Mouse (Mus musculus): ENCODE data around the gene Tbx4. TPM values are rescaled to one million over a fixed set of nuclear protein-coding genes. Genes with fewer than 3 reads are reported as not detected.

The Tbx4 gene
- polyA plus RNA-seq, 1 experiment from 2014 or later = 0.23 TPM

DNA sequence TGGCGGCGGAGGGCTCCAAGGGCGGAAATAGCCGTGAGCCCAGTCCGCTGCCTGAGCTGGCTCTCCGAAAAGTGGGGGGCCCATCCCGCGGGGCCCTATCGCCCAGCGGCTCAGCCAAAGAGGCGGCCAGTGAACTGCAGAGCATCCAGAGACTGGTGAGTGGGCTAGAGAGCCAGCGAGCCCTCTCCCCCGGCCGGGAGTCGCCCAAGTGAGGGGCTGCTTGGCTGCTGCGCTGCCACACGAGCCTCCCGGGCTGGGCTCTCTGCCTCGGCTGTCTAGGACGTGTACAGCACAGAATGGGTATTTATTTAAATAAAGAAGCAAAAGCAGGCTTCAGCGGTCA, 45.4 kb upstream of the Tbx4 start:
- no peak for ATAC-seq
- 0 out of 2 replicates have a peak overlapping the region, but pooled peaks have one; percentile 2 for H3K4me2 ChIP-seq (ENCODE audit: low read length)

DNA sequence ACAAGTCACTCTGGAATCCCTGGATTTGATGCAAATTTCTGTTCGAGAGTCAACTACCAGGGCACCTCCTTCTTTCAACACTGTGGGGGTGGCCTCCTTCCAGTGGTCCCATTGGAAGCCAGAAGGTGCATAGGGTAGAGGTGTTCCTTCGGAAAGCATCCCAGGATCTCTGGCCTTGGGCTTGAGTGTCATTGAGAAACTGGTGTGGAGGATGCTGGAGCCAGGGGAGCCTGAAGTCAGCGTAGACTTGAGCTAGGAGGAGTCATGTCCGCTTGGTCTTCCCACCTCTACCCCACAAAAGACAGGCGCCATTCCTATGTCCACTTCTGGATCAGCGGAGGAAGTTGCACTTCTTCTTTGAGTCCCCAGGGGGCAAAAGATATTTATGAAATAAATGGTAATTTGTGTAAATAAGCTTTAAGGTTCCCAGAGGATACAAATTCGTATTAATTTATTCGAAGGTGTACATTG, 45.0 kb upstream of the Tbx4 start:
- no peaks in the 10 kb centered on the region for H3K36me3 ChIP-seq (ENCODE audit: control insufficient read depth, insufficient read depth)
- no peak overlapping the region for H3K4me3 ChIP-seq (replicated peaks; ENCODE audit: low read length)
- no peak overlapping the region for H3K27ac ChIP-seq (ENCODE audit: low read length)
- no peak overlapping the region; the same call in 1 of the 2 replicates for H3K4me2 ChIP-seq (ENCODE audit: low read length)
- peaks cover 78% of the 10 kb centered on the region for H3K27me3 ChIP-seq (replicated peaks; ENCODE audit: control insufficient read depth, insufficient read depth, low read length)
- no peak for ATAC-seq
- peaks cover 33% of the 10 kb centered on the region for H3K4me1 ChIP-seq (replicated peaks; ENCODE audit: control insufficient read depth, insufficient read depth, low read length)
- no peak overlapping the region for H3K9ac ChIP-seq (replicated peaks; ENCODE audit: low read depth, low read length)
- no peaks in the 10 kb centered on the region for H3K9me3 ChIP-seq (ENCODE audit: control insufficient read depth, low read length)
- WGBS = 7% methylated on average over 8 of the region's 8 CpGs

More for the DNA sequence above, 45.4 kb upstream of the Tbx4 start:
- Histone ChIP-seq H3K4me3 (replicated peaks; ENCODE audit: low read length) (0 out of 2 replicates have a peak overlapping the region, but pooled peaks have one; percentile 11), H3K27ac (ENCODE audit: low read length) (no peak overlapping the region), H3K9ac (replicated peaks; ENCODE audit: low read depth, low read length) (no peak overlapping the region), H3K9me3 (ENCODE audit: control insufficient read depth, low read length) (no peaks in the 10 kb centered on the region), H3K4me1 (replicated peaks; ENCODE audit: control insufficient read depth, insufficient read depth, low read length) (peaks cover 33% of the 10 kb centered on the region), H3K27me3 (replicated peaks; ENCODE audit: control insufficient read depth, insufficient read depth, low read length) (peaks cover 78% of the 10 kb centered on the region), H3K36me3 (ENCODE audit: control insufficient read depth, insufficient read depth) (no peaks in the 10 kb centered on the region)
- WGBS = under 1% methylated on average over 21 of the region's 21 CpGs

DNA sequence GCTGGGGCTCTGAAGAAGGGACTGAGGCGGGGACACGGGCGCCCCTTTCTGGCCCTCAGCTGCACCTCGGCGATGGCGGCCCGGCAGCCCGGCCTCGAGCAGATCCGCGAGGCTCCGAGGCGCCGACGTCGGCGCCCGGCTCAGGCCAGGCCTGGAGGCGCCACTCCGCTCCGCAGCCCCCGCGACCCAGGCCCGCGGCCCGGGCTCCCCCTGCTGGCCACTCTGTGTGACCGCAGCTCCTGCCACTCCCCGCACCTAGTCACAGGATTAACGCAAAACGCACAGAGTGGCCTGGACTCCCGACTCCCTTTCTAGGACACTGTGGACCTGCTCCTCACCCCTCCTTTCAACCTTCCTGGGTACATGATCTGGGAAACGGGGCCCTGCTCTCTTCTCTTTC, 44.2 kb upstream of the Tbx4 start:
- Histone ChIP-seq H3K4me1 (replicated peaks; ENCODE audit: control insufficient read depth, insufficient read depth, low read length) (peaks cover 33% of the 10 kb centered on the region), H3K9ac (replicated peaks; ENCODE audit: low read depth, low read length) (peak overlapping the region; percentile 43; the same call in 1 of the 2 replicates), H3K27me3 (replicated peaks; ENCODE audit: control insufficient read depth, insufficient read depth, low read length) (peaks cover 81% of the 10 kb centered on the region), H3K36me3 (ENCODE audit: control insufficient read depth, insufficient read depth) (no peaks in the 10 kb centered on the region), H3K9me3 (ENCODE audit: control insufficient read depth, low read length) (no peaks in the 10 kb centered on the region), H3K4me2 (ENCODE audit: low read length) (peak overlapping the region; percentile 64), H3K4me3 (replicated peaks; ENCODE audit: low read length) (peak overlapping the region; percentile 39), H3K27ac (ENCODE audit: low read length) (no peak overlapping the region)
- peak; percentile 68 for ATAC-seq
- WGBS = 0% methylated on average over 23 of the region's 32 CpGs

DNA sequence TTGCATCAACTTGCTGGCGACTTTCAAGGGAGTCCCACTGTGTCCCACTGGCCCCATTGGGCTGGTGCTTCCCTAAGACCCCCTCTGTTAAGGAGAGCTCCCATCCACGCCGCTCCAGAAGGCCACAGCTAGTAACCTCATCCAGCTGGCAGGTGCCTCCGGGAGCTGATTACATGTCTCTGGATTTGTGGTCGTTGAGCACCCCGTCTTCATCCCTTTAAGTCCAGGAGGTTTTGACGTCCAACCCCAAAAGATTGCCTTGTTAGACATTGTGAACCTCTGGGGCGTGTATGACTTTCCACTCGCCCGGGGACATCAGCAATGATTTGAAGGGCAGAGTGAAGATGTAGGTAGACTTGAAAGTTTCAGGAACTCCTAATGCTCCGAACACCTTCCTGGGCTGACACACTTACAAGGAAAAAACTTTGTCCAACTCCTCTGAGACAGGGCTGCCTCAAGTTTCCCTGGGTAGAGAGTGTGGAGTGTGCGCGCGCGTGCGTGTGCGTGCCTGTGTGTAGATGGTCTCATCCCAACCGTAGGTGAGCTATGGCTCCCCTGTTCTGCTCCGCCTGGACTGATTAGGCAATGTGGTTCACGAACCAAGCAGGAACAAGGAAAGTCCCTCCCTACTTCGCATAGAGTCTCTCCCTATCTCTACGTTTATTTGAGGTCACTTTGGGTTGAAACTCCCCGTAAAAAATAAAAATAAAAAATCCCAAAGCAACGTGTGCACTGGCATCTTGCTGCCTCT, 43.5 kb upstream of the Tbx4 start:
- no peak overlapping the region for H3K27ac ChIP-seq (ENCODE audit: low read length)
- no peak for ATAC-seq
- H3K4me3 ChIP-seq (replicated peaks; ENCODE audit: low read length) = peak overlapping the region; percentile 41
- H3K9me3 ChIP-seq (ENCODE audit: control insufficient read depth, low read length) = no peaks in the 10 kb centered on the region
- 5% methylated on average over 24 of the region's 24 CpGs for WGBS
- peaks cover 77% of the 10 kb centered on the region for H3K27me3 ChIP-seq (replicated peaks; ENCODE audit: control insufficient read depth, insufficient read depth, low read length)
- H3K9ac ChIP-seq (replicated peaks; ENCODE audit: low read depth, low read length) = no peak overlapping the region
- peaks cover 29% of the 10 kb centered on the region for H3K4me1 ChIP-seq (replicated peaks; ENCODE audit: control insufficient read depth, insufficient read depth, low read length)
- peak overlapping the region; percentile 67 for H3K4me2 ChIP-seq (ENCODE audit: low read length)
- H3K36me3 ChIP-seq (ENCODE audit: control insufficient read depth, insufficient read depth) = no peaks in the 10 kb centered on the region

DNA sequence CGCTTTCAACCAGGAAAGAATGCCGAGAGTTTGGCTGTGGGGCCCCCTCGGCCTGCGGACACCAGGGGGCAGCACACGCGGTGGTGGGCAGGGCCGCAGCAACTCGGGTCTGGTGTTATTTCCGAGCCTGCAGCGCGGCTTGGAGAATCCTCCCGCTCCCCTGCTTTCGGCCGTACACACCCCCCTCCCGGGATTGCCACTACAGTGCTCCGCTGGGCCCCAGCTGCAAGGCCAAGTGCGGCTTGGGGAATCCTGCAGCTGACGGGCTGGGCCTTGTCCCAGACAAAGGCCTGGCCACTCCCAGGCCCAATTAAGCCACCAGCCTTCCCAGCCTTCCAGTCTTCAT, 42.9 kb upstream of the Tbx4 start:
- Histone ChIP-seq H3K9ac (replicated peaks; ENCODE audit: low read depth, low read length) (no peak overlapping the region), H3K36me3 (ENCODE audit: control insufficient read depth, insufficient read depth) (no peaks in the 10 kb centered on the region), H3K4me1 (replicated peaks; ENCODE audit: control insufficient read depth, insufficient read depth, low read length) (peaks cover 29% of the 10 kb centered on the region), H3K9me3 (ENCODE audit: control insufficient read depth, low read length) (no peaks in the 10 kb centered on the region), H3K4me2 (ENCODE audit: low read length) (peak overlapping the region; percentile 67), H3K27me3 (replicated peaks; ENCODE audit: control insufficient read depth, insufficient read depth, low read length) (peaks cover 73% of the 10 kb centered on the region), H3K27ac (ENCODE audit: low read length) (no peak overlapping the region), H3K4me3 (replicated peaks; ENCODE audit: low read length) (peak overlapping the region; percentile 41)
- WGBS = under 1% methylated on average over 17 of the region's 18 CpGs
- peak; percentile 49 for ATAC-seq

DNA sequence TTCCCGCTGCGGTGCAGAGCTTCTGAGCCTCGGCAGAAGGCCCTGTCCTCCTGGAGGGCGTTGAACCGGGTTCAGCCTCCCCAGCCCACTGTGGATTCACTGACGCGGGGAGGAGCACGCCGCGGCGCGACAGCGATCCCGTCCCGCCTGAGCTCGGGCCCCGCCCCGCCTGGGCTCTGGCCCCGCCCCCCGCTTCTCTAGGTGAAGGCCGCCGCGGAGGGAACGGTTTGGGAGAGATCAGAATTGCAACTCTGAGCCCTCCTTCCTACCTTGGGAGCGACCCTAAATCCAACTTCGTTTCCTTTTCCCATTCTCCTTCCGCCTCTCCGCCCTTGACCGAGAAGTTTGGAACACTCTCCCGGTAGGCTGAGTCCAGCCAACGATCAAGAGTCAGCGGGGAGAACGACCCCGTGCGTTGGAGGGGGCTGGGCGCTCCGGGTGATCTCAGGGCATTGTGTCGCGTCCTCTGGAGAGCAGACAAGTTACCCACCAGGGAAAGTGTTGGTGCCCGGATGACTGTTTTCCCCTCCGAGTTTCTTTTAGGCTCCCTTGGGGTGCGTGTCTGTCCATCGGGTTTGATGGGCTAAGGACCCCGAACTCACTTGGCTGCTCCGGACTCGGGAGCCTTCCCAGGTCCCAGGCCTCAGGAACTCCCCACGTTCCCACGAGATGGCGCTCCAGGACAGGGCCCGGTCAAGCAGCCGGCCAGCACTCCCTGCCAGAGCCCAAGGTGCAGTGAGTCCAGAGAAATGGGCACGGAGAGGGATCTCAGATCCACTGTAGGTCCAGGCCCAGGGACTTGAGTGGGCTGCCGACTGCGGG, 41.9 kb upstream of the Tbx4 start:
- H3K27me3 ChIP-seq (replicated peaks; ENCODE audit: control insufficient read depth, insufficient read depth, low read length) = peaks cover 63% of the 10 kb centered on the region
- WGBS = under 1% methylated on average over 54 of the region's 54 CpGs
- H3K4me1 ChIP-seq (replicated peaks; ENCODE audit: control insufficient read depth, insufficient read depth, low read length) = peaks cover 33% of the 10 kb centered on the region
- H3K27ac ChIP-seq (ENCODE audit: low read length) = no peak overlapping the region
- H3K4me3 ChIP-seq (replicated peaks; ENCODE audit: low read length) = peak overlapping the region; percentile 41
- H3K36me3 ChIP-seq (ENCODE audit: control insufficient read depth, insufficient read depth) = no peaks in the 10 kb centered on the region
- peak overlapping the region; percentile 34 for H3K9ac ChIP-seq (replicated peaks; ENCODE audit: low read depth, low read length)
- peak; percentile 45 for ATAC-seq
- no peaks in the 10 kb centered on the region for H3K9me3 ChIP-seq (ENCODE audit: control insufficient read depth, low read length)
- peak overlapping the region; percentile 67 for H3K4me2 ChIP-seq (ENCODE audit: low read length)

DNA sequence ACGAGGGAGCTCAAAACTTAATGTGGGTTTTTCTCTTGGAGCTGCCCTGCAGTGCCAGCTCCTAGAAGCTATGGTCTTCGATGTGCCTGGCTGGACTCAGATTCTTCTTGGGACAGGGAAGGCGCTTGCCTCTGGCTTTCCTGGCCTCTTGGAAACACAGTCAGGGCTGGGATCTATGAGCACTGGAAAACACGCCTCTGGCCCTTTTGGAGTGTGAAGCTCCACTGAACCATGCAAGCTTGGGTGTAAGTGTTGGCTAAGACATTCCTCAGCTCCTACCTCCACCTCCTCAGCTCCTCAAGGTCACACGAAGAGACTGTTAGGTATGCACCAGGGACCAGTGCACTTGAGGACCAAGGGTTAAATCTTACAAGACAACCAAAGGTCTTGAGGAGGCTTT, 41.3 kb upstream of the Tbx4 start:
- Histone ChIP-seq H3K4me1 (replicated peaks; ENCODE audit: control insufficient read depth, insufficient read depth, low read length) (peaks cover 33% of the 10 kb centered on the region), H3K27me3 (replicated peaks; ENCODE audit: control insufficient read depth, insufficient read depth, low read length) (peaks cover 57% of the 10 kb centered on the region), H3K4me2 (ENCODE audit: low read length) (no peak overlapping the region), H3K27ac (ENCODE audit: low read length) (no peak overlapping the region), H3K4me3 (replicated peaks; ENCODE audit: low read length) (no peak overlapping the region), H3K36me3 (ENCODE audit: control insufficient read depth, insufficient read depth) (no peaks in the 10 kb centered on the region), H3K9ac (replicated peaks; ENCODE audit: low read depth, low read length) (no peak overlapping the region), H3K9me3 (ENCODE audit: control insufficient read depth, low read length) (no peaks in the 10 kb centered on the region)
- WGBS = 37% methylated on average over 5 of the region's 5 CpGs
- no peak for ATAC-seq

DNA sequence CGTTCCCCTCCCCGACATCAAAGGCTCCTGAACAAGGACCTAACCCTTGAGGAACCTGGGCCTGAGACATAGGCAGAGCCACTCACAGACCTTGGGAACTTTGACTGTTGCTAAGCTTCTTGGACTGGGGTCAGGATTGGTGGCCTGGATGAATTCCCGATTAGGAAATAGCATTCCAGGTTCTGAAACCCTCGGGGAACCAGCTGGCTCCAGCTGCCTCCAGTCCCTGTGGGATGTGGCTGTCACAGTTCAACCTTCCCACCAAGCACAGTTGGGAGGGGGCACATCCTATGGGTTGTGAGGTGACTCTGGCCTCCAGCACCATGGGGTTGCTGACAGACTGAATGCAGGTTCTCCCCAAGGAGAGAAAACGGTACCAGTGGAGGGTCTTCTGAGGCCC, 40.3 kb upstream of the Tbx4 start:
- no peak overlapping the region for H3K27ac ChIP-seq (ENCODE audit: low read length)
- 53% methylated on average over 5 of the region's 5 CpGs for WGBS
- no peaks in the 10 kb centered on the region for H3K36me3 ChIP-seq (ENCODE audit: control insufficient read depth, insufficient read depth)
- H3K27me3 ChIP-seq (replicated peaks; ENCODE audit: control insufficient read depth, insufficient read depth, low read length) = peaks cover 50% of the 10 kb centered on the region
- ATAC-seq = no peak
- H3K9ac ChIP-seq (replicated peaks; ENCODE audit: low read depth, low read length) = no peak overlapping the region
- no peaks in the 10 kb centered on the region for H3K9me3 ChIP-seq (ENCODE audit: control insufficient read depth, low read length)
- no peak overlapping the region for H3K4me2 ChIP-seq (ENCODE audit: low read length)
- H3K4me3 ChIP-seq (replicated peaks; ENCODE audit: low read length) = no peak overlapping the region
- H3K4me1 ChIP-seq (replicated peaks; ENCODE audit: control insufficient read depth, insufficient read depth, low read length) = peaks cover 29% of the 10 kb centered on the region

DNA sequence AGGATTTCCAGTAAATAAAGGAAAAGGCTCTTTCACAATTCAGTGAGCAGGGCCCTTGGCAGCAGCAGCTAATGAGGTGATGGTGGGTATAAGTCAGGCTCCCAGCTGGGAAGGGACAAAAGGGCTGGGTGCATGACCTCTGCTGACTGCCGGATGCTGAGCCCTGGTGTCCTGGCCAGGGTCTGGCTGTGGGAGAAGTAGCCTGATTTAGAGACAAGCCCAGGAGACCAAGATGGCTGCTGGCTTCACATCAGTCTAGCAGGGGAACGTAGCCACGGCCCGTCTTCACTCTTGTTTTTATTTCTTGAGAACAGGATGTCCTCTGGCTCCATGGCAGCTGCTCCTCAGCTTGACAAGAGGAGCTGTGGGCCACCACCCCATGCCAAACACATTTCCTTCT, 39.7 kb upstream of the Tbx4 start:
- no peak for ATAC-seq
- Histone ChIP-seq H3K36me3 (ENCODE audit: control insufficient read depth, insufficient read depth) (no peaks in the 10 kb centered on the region), H3K9ac (replicated peaks; ENCODE audit: low read depth, low read length) (no peak overlapping the region), H3K27ac (ENCODE audit: low read length) (no peak overlapping the region), H3K27me3 (replicated peaks; ENCODE audit: control insufficient read depth, insufficient read depth, low read length) (peaks cover 45% of the 10 kb centered on the region), H3K4me2 (ENCODE audit: low read length) (no peak overlapping the region), H3K4me1 (replicated peaks; ENCODE audit: control insufficient read depth, insufficient read depth, low read length) (peaks cover 29% of the 10 kb centered on the region), H3K9me3 (ENCODE audit: control insufficient read depth, low read length) (no peaks in the 10 kb centered on the region), H3K4me3 (replicated peaks; ENCODE audit: low read length) (no peak overlapping the region)
- WGBS = 56% methylated on average over 4 of the region's 4 CpGs
